Mouse (Mus musculus) kidney, embryonic 14.5 days (tissue): ENCODE measurements around the gene Elavl1. TPM values are rescaled to one million over a fixed set of nuclear protein-coding genes. Genes with fewer than 3 reads are reported as not detected.
A peak's percentile ranks its signal among the peaks of the same experiment; 100 is the strongest.

ENCODE experiments used
- ATAC-seq: fragments of 200-750 bp; cut with Nextera tagmentation; 2 replicates; pipeline ENCODE4 v1.8.0; 2017; ENCODE audit warnings: moderate number of reproducible peaks, mild to moderate bottlenecking, moderate TSS enrichment, moderate library complexity; ENCODE audit not compliant: low FRiP score, low TSS enrichment
- H3K27ac ChIP-seq: fragments of 300-500 bp; sonication (generic); 2 replicates; pipeline ENCODE4 v1.5.1; 2014; ENCODE audit warnings: low read depth, mild to moderate bottlenecking, low read length, moderate library complexity, mixed read lengths
- H3K27me3 ChIP-seq: fragments of 300-500 bp; sonication (generic); 2 replicates; pipeline ENCODE4 v1.6.1; 2014; ENCODE audit warnings: mild to moderate bottlenecking, low read length; ENCODE audit not compliant: control insufficient read depth, insufficient read depth
- H3K36me3 ChIP-seq: fragments of 300-500 bp; sonication (generic); 2 replicates; pipeline ENCODE4 v1.6.1; 2014; ENCODE audit warnings: low read length, mixed read lengths; ENCODE audit not compliant: control insufficient read depth, insufficient read depth
- H3K4me1 ChIP-seq: fragments of 300-500 bp; sonication (generic); 2 replicates; pipeline ENCODE4 v1.6.1; 2014; ENCODE audit warnings: low read length, mixed read lengths; ENCODE audit not compliant: control insufficient read depth, insufficient read depth
- H3K4me2 ChIP-seq: fragments of 300-500 bp; sonication (generic); replicated peaks from 2 replicates; pipeline ENCODE4 v1.6.1; 2014; ENCODE audit warnings: low read depth, mild to moderate bottlenecking, low read length
- H3K4me3 ChIP-seq: fragments of 300-500 bp; sonication (generic); 2 replicates; pipeline ENCODE4 v1.5.1; 2014; ENCODE audit warnings: mild to moderate bottlenecking, low read length
- H3K9ac ChIP-seq: fragments of 300-500 bp; sonication (generic); 2 replicates; pipeline ENCODE4 v1.6.1; 2014; ENCODE audit warnings: low read depth, mild to moderate bottlenecking, low read length, moderate library complexity
- H3K9me3 ChIP-seq: fragments of 300-500 bp; sonication (generic); 2 replicates; pipeline ENCODE4 v1.6.1; 2016; ENCODE audit warnings: low read length; ENCODE audit not compliant: control insufficient read depth
- WGBS: fragments of 180-500 bp; shearing (Covaris S2); extraction: QIAGEN DNeasy Blood & Tissue Kit; methylation state at CpG from one replicate; pipeline ENCODE4 v1.1.7; 2014; 5-methylcytosine and 5-hydroxymethylcytosine counted together
- polyA plus RNA-seq: library from polyadenylated mRNA; unstranded; fragments of >200 nt; fragmentation: Nextera tagmentation; extraction: Ambion mirVana; gene quantifications from 2 replicates; pipeline ENCODE4 v1.2.1, GENCODE M21; 2014

The Elavl1 gene
- polyA plus RNA-seq, 1 experiment from 2014 or later = 312 TPM

- ATAC-seq = no peak
- no peaks in the 10 kb centered on the region for H3K9me3 ChIP-seq
- no peak overlapping the region for H3K4me3 ChIP-seq
- H3K4me2 ChIP-seq = no peak overlapping the region
- peaks cover 2% of the 10 kb centered on the region for H3K4me1 ChIP-seq
- H3K36me3 ChIP-seq = peaks cover 30% of the 10 kb centered on the region
- no peak overlapping the region for H3K9ac ChIP-seq
- H3K27me3 ChIP-seq = no peaks in the 10 kb centered on the region
- no peak overlapping the region for H3K27ac ChIP-seq
- 89% methylated on average over 5 of the region's 5 CpGs for WGBS
These were observed 7.1 kb downstream of the Elavl1 start for GRCm38 (mm10) chr8:4318124-4318523.

GRCm38 (mm10) chr8:4314852-4315251 is 10.4 kb downstream of the Elavl1 start:
- H3K4me1 ChIP-seq = no peaks in the 10 kb centered on the region
- H3K9me3 ChIP-seq = no peaks in the 10 kb centered on the region
- no peak for ATAC-seq
- H3K9ac ChIP-seq = no peak overlapping the region
- H3K4me3 ChIP-seq = no peak overlapping the region
- peaks cover 22% of the 10 kb centered on the region for H3K36me3 ChIP-seq
- 90% methylated on average over 3 of the region's 3 CpGs for WGBS
- no peaks in the 10 kb centered on the region for H3K27me3 ChIP-seq
- no peak overlapping the region for H3K4me2 ChIP-seq
- no peak overlapping the region for H3K27ac ChIP-seq

- Histone ChIP-seq H3K4me3 (no peak overlapping the region), H3K9me3 (no peaks in the 10 kb centered on the region), H3K27ac (no peak overlapping the region), H3K36me3 (peaks cover 34% of the 10 kb centered on the region), H3K4me2 (no peak overlapping the region), H3K27me3 (no peaks in the 10 kb centered on the region), H3K9ac (no peak overlapping the region), H3K4me1 (no peaks in the 10 kb centered on the region)
- no peak for ATAC-seq
- 81% methylated on average over 3 of the region's 3 CpGs for WGBS
These were observed 11.7 kb downstream of the Elavl1 start for GRCm38 (mm10) chr8:4313254-4314124.

GRCm38 (mm10) chr8:4312104-4312503 is 13.1 kb downstream of the Elavl1 start:
- no peaks in the 10 kb centered on the region for H3K27me3 ChIP-seq
- H3K9ac ChIP-seq = no peak overlapping the region
- ATAC-seq = no peak
- no peaks in the 10 kb centered on the region for H3K4me1 ChIP-seq
- peaks cover 37% of the 10 kb centered on the region for H3K36me3 ChIP-seq
- no peaks in the 10 kb centered on the region for H3K9me3 ChIP-seq
- H3K4me2 ChIP-seq = no peak overlapping the region
- no peak overlapping the region for H3K27ac ChIP-seq
- no peak overlapping the region for H3K4me3 ChIP-seq

- Histone ChIP-seq H3K4me1 (no peaks in the 10 kb centered on the region), H3K36me3 (peaks cover 86% of the 10 kb centered on the region), H3K27me3 (no peaks in the 10 kb centered on the region), H3K4me2 (no peak overlapping the region), H3K9ac (no peak overlapping the region), H3K9me3 (no peaks in the 10 kb centered on the region), H3K27ac (no peak overlapping the region), H3K4me3 (no peak overlapping the region)
- ATAC-seq = no peak
- WGBS = 86% methylated on average over 2 of the region's 2 CpGs
These were observed 19.4 kb downstream of the Elavl1 start for GRCm38 (mm10) chr8:4305838-4306237.

- WGBS = 88% methylated on average over 3 of the region's 3 CpGs
- H3K4me2 ChIP-seq = no peak overlapping the region
- ATAC-seq = no peak
- no peaks in the 10 kb centered on the region for H3K4me1 ChIP-seq
- no peaks in the 10 kb centered on the region for H3K27me3 ChIP-seq
- no peak overlapping the region for H3K27ac ChIP-seq
- no peaks in the 10 kb centered on the region for H3K9me3 ChIP-seq
- H3K36me3 ChIP-seq = peaks cover 86% of the 10 kb centered on the region
- H3K9ac ChIP-seq = no peak overlapping the region
- H3K4me3 ChIP-seq = no peak overlapping the region
These were observed 21.1 kb downstream of the Elavl1 start for GRCm38 (mm10) chr8:4304124-4304547.

- no peak overlapping the region for H3K27ac ChIP-seq
- H3K4me1 ChIP-seq = no peaks in the 10 kb centered on the region
- no peak overlapping the region for H3K4me3 ChIP-seq
- peaks cover 95% of the 10 kb centered on the region for H3K36me3 ChIP-seq
- no peak for ATAC-seq
- H3K9ac ChIP-seq = no peak overlapping the region
- WGBS = 96% methylated on average over 4 of the region's 4 CpGs
- H3K4me2 ChIP-seq = no peak overlapping the region
- H3K9me3 ChIP-seq = no peaks in the 10 kb centered on the region
- no peaks in the 10 kb centered on the region for H3K27me3 ChIP-seq
These were observed 27.4 kb downstream of the Elavl1 start for GRCm38 (mm10) chr8:4297822-4298221.

GRCm38 (mm10) chr8:4292738-4293137 is 32.5 kb downstream of the Elavl1 start:
- 91% methylated on average over 5 of the region's 5 CpGs for WGBS
- H3K4me1 ChIP-seq = no peaks in the 10 kb centered on the region
- H3K9ac ChIP-seq = no peak overlapping the region
- H3K4me2 ChIP-seq = no peak overlapping the region
- peaks cover 95% of the 10 kb centered on the region for H3K36me3 ChIP-seq
- no peaks in the 10 kb centered on the region for H3K9me3 ChIP-seq
- no peak overlapping the region for H3K27ac ChIP-seq
- no peaks in the 10 kb centered on the region for H3K27me3 ChIP-seq
- no peak for ATAC-seq
- H3K4me3 ChIP-seq = no peak overlapping the region

- Histone ChIP-seq H3K4me2 (peak overlapping the region; percentile 60), H3K27ac (no peak overlapping the region), H3K27me3 (no peaks in the 10 kb centered on the region), H3K4me3 (peak overlapping the region; percentile 85), H3K9me3 (no peaks in the 10 kb centered on the region), H3K9ac (peak overlapping the region; percentile 87), H3K36me3 (peaks cover 22% of the 10 kb centered on the region), H3K4me1 (no peaks in the 10 kb centered on the region)
- ATAC-seq = no peak
- 30% methylated on average over 9 of the region's 9 CpGs for WGBS
These were observed 49.1 kb downstream of the Elavl1 start for GRCm38 (mm10) chr8:4276111-4276465.
